Comparison of ENCODE assay signal across 8 mouse cellular contexts in genomic region chr4:136462086-136462838, GRCm38 (mm10). TPM values are rescaled to one million over a fixed set of nuclear protein-coding genes. Genes with fewer than 3 reads are reported as not detected.
A peak's percentile ranks its signal among the peaks of the same experiment; 100 is the strongest.
DNase-seq lines count a peak whose midpoint lies in the region; ATAC-seq and TF ChIP-seq lines count a peak whose summit lies in the region.

TSS of gene 6030445D17Rik (plus strand) at chr4:136462250.

- TF ChIP-seq POLR2A in thymus, adult 2 months (IDR thresholded peaks at IDR 0.05; ENCODE audit: control insufficient read depth, extremely low read depth, insufficient read depth, low read length, poor library complexity), result no peak

- TF ChIP-seq CTCF in thymus, adult 2 months (IDR thresholded peaks at IDR 0.05; ENCODE audit: borderline replicate concordance, control insufficient read depth, extremely low read depth, insufficient read depth, low read length, poor library complexity), result peak; percentile 35; the same call in 1 of the 2 replicates

- H3K4me1 ChIP-seq in brown adipose tissue, adult 24 weeks (ENCODE audit: control insufficient read depth, insufficient read depth, insufficient read length, low read length), result peaks cover 33% of the 10 kb centered on the region
- H3K4me1 ChIP-seq in forebrain, embryonic 12.5 days, result peaks cover 20% of the 10 kb centered on the region
- H3K4me1 ChIP-seq in heart, embryonic 16.5 days (ENCODE audit: control insufficient read depth, insufficient read depth, low read length), result peaks cover 22% of the 10 kb centered on the region
- H3K4me1 ChIP-seq in neural tube, embryonic 15.5 days, result peaks cover 28% of the 10 kb centered on the region
- no peaks in the 10 kb centered on the region for H3K4me1 ChIP-seq in thymus, adult 2 months (replicated peaks; ENCODE audit: control insufficient read depth, insufficient read depth, low read length)

- H3K4me3 ChIP-seq in brown adipose tissue, adult 24 weeks (ENCODE audit: insufficient read depth, low read depth, low read length), result peak within 1 kb of the TSS; percentile 88
- peak within 1 kb of the TSS; percentile 69 for H3K4me3 ChIP-seq in forebrain, embryonic 12.5 days (replicated peaks)
- peak within 1 kb of the TSS; percentile 83 for H3K4me3 ChIP-seq in heart, embryonic 16.5 days (ENCODE audit: low read length)
- H3K4me3 ChIP-seq in neural tube, embryonic 15.5 days (replicated peaks), result peak within 1 kb of the TSS; percentile 71
- H3K4me3 ChIP-seq in thymus, adult 2 months (ENCODE audit: control insufficient read depth, insufficient read depth, low read length), result peak within 1 kb of the TSS; percentile 46

- H3K27ac ChIP-seq in brown adipose tissue, adult 24 weeks (replicated peaks; ENCODE audit: low read depth, low read length), result peak within 1 kb of the TSS; percentile 90
- H3K27ac ChIP-seq in forebrain, embryonic 12.5 days, result peak within 1 kb of the TSS; percentile 16; the same call in 1 of the 2 replicates
- peak within 1 kb of the TSS; percentile 86 for H3K27ac ChIP-seq in heart, embryonic 16.5 days (ENCODE audit: low read length)
- H3K27ac ChIP-seq in neural tube, embryonic 15.5 days (replicated peaks), result peak within 1 kb of the TSS; percentile 81
- H3K27ac ChIP-seq in thymus, adult 2 months (ENCODE audit: control insufficient read depth, insufficient read depth, low read length), result no peak within 1 kb of the TSS

- peak; percentile 91 for DNase-seq in kidney, postnatal 14 days
- DNase-seq in lung, adult 18-20 months, result peak; percentile 89 to 91
- DNase-seq in thymus, adult 2 months, result peak; percentile 30

- ATAC-seq in CD4-positive, CD25-positive, alpha-beta regulatory T cell, adult 4 months, result peak; percentile 81
- peak; percentile 86 for ATAC-seq in forebrain, embryonic 12.5 days (ENCODE audit: low FRiP score)
- ATAC-seq in heart, embryonic 16.5 days (replicated peaks; ENCODE audit: extremely low read depth, insufficient read depth, low FRiP score), result peak; percentile 77
- peak; percentile 81 for ATAC-seq in neural tube, embryonic 15.5 days (ENCODE audit: low FRiP score)

- H3K36me3 ChIP-seq in forebrain, embryonic 12.5 days (replicated peaks), result no peaks in the 10 kb centered on the region
- H3K36me3 ChIP-seq in heart, embryonic 16.5 days (ENCODE audit: control insufficient read depth, insufficient read depth), result no peaks in the 10 kb centered on the region
- H3K36me3 ChIP-seq in neural tube, embryonic 15.5 days, result no peaks in the 10 kb centered on the region
- no peaks in the 10 kb centered on the region for H3K36me3 ChIP-seq in thymus, adult 2 months (ENCODE audit: control insufficient read depth, insufficient read depth, low read length)

- H3K9ac ChIP-seq in forebrain, embryonic 12.5 days, result peak within 1 kb of the TSS; percentile 70
- H3K9ac ChIP-seq in heart, embryonic 16.5 days (ENCODE audit: low read length), result peak within 1 kb of the TSS; percentile 86
- H3K9ac ChIP-seq in neural tube, embryonic 15.5 days (replicated peaks), result peak within 1 kb of the TSS; percentile 81

- H3K27me3 ChIP-seq in forebrain, embryonic 12.5 days, result peaks cover 48% of the 10 kb centered on the region
- H3K27me3 ChIP-seq in heart, embryonic 16.5 days (ENCODE audit: control insufficient read depth, insufficient read depth, low read length), result 0 out of 2 replicates have a peak, but pooled peaks cover 3% of the 10 kb centered on the region
- peaks cover 20% of the 10 kb centered on the region for H3K27me3 ChIP-seq in neural tube, embryonic 15.5 days (replicated peaks)
- H3K27me3 ChIP-seq in thymus, adult 2 months (ENCODE audit: control insufficient read depth, insufficient read depth, low read length), result no peaks in the 10 kb centered on the region; the same call in 1 of the 2 replicates

- H3K9me3 ChIP-seq in forebrain, embryonic 12.5 days, result no peaks in the 10 kb centered on the region
- no peaks in the 10 kb centered on the region for H3K9me3 ChIP-seq in heart, embryonic 16.5 days (replicated peaks; ENCODE audit: control insufficient read depth, low read length)
- no peaks in the 10 kb centered on the region for H3K9me3 ChIP-seq in neural tube, embryonic 15.5 days (replicated peaks)

- WGBS in forebrain, embryonic 12.5 days, result under 1% methylated on average over 64 of the region's 64 CpGs
- under 1% methylated on average over 63 of the region's 64 CpGs for WGBS in heart, embryonic 16.5 days
- WGBS in neural tube, embryonic 15.5 days, result under 1% methylated on average over 53 of the region's 64 CpGs
- WGBS in thymus, adult 2 months, result 15% methylated on average over 61 of the region's 64 CpGs

- H3K4me2 ChIP-seq in forebrain, embryonic 12.5 days, result peak within 1 kb of the TSS; percentile 90
- H3K4me2 ChIP-seq in heart, embryonic 16.5 days (ENCODE audit: low read depth, low read length), result peak within 1 kb of the TSS; percentile 98
- H3K4me2 ChIP-seq in neural tube, embryonic 15.5 days, result peak within 1 kb of the TSS; percentile 96

RNA-seq across cellular contexts. Expression of gene 6030445D17Rik, which starts in this region (rescaled TPM):
- polyA plus RNA-seq in CD4-positive, CD25-positive, alpha-beta regulatory T cell, adult 4 months (2017; shearing (Covaris generic)), result not detected
- polyA plus RNA-seq in brown adipose tissue, adult 24 weeks (2012; ENCODE audit: insufficient read depth, insufficient read length, missing spikeins), result not detected in 2 replicates
- polyA plus RNA-seq in forebrain, embryonic 12.5 days (2016; fragmentation: Nextera tagmentation; extraction: Ambion mirVana), result 0.18 TPM in 1 of 2 replicates, not detected in the other
- 0.32 TPM in 1 of 2 replicates, not detected in the other for polyA plus RNA-seq in heart, embryonic 16.5 days (2015; fragmentation: Nextera tagmentation; extraction: Ambion mirVana)
- polyA plus RNA-seq in neural tube, embryonic 15.5 days (2015; fragmentation: Nextera tagmentation; extraction: Ambion mirVana), result 0.19 and 0.47 TPM in 2 replicates
- polyA plus RNA-seq in thymus, adult 2 months (2012; rRNA removed), result 0.14 and 0.19 TPM in 2 replicates

Comparison
In these comparisons a context has a peak if more than half of its experiments do, and no peak if none do; other contexts are left out.
1. Peak in ATAC-seq in CD4-positive, CD25-positive, alpha-beta regulatory T cell, adult 4 months; RNA of the gene not detected or under 1 TPM.
2. Peak in ATAC-seq, H3K4me3 ChIP-seq, H3K27ac ChIP-seq, H3K9ac ChIP-seq and H3K4me2 ChIP-seq in forebrain, embryonic 12.5 days; RNA of the gene not detected or under 1 TPM.
3. Peak in ATAC-seq, H3K4me3 ChIP-seq, H3K27ac ChIP-seq, H3K9ac ChIP-seq and H3K4me2 ChIP-seq in heart, embryonic 16.5 days; RNA of the gene not detected or under 1 TPM.
4. Peak in ATAC-seq, H3K4me3 ChIP-seq, H3K27ac ChIP-seq, H3K9ac ChIP-seq and H3K4me2 ChIP-seq in neural tube, embryonic 15.5 days; RNA of the gene not detected or under 1 TPM.
5. Peak in DNase-seq and H3K4me3 ChIP-seq in thymus, adult 2 months; RNA of the gene not detected or under 1 TPM.
6. DNase-seq: peak in every context shown above with its lines; median percentile 91 in kidney, postnatal 14 days; 90 in lung, adult 18-20 months; 30 in thymus, adult 2 months.